Mouse (Mus musculus) ovary, postnatal 36 days (tissue): ENCODE results near the gene Olfr282.

ENCODE experiments used
- DNase-seq: peaks from one replicate; pipeline ENCODE4 v3.0.0; 2022; ENCODE audit warnings: low spot score, mixed read lengths

The Olfr282 gene

DNA sequence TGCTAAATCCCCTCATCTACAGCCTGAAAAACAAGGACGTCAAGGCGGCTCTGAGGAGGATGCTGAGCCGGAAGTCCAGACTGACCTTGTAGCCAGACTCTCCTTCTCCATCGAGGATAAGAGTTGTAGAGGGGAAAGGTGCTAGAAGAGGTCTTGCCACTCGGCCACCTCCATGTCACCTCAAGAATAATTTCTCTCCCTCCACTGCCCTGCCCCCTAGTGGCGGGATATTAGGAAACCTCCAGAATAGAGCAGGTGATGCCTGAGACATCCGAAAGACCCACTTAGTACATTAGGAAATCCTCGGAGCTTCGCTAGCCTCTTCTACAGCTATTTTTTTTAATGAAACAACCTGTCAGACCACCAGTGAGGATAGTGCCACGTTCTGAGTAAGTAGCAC is 44.4 kb downstream of the Olfr282 start:
- peak; percentile 37 for DNase-seq

DNA sequence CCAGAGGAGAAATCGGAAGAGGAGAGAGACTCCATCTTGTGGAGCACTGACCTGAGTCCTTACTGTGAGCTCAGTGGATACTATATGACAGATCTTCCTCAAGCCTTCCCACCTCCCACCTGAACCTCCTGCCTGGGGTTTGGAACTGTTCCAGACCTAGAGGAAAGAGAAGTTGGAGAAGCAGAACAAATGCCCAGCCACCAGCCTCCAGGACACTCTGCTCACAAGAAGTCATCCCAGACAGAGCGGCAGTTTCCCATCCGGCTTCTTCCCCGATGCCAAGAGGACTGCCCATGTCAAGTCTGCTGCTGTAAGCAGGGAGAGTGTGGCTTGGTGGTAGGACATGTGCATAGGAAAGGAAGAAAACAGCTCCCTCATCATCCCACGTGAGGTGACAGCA is 45.3 kb downstream of the Olfr282 start:
- no peak for DNase-seq

DNA sequence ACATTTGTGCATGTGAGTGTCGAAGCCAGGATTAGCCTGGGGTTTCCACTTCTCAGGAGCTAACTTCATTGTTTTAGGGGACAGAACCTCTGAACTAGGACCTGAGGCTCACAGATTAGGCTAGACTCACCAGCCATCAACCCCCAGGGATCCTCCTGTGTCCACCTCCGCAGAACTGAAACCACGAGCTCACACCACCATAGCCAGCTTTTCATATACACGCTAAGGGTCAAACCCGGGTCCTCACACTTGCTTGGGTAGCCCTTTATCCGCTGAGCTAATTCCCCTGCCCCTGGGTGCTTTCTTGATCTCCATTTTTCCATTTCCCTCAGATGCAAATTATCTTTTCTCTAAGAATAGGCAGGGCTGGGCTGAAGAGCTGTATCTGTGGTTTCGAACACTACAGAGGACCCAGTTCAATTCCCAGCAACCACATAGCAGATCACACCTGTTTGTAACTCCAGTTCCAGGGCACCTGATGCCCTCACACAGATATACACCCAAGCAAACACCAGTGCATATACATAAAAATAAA is 48.6 kb downstream of the Olfr282 start:
- DNase-seq = no peak

DNA sequence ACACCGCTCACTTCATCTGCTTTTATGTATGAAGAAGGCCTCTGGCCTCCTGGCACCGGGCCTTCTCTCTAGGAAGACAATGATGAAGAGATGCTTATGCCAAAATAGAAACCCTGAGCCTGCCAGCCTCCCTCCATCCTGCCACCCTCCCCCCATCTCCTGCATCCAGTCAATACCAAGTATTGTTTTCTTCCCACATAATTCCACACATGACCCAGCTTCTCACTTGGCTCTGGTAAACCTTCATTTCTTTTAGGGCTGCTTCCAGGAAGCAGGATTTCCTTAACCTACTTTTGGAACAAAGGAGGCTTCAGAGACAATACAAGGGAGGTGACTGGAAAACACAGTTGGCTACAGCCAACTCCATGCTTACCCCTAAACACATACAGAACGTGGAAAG is 51.7 kb downstream of the Olfr282 start, which contains the start of gene Lalba:
TSS of gene Lalba (minus strand) at position 21 of the 400 bp plus-strand sequence.
- DNase-seq = no peak

DNA sequence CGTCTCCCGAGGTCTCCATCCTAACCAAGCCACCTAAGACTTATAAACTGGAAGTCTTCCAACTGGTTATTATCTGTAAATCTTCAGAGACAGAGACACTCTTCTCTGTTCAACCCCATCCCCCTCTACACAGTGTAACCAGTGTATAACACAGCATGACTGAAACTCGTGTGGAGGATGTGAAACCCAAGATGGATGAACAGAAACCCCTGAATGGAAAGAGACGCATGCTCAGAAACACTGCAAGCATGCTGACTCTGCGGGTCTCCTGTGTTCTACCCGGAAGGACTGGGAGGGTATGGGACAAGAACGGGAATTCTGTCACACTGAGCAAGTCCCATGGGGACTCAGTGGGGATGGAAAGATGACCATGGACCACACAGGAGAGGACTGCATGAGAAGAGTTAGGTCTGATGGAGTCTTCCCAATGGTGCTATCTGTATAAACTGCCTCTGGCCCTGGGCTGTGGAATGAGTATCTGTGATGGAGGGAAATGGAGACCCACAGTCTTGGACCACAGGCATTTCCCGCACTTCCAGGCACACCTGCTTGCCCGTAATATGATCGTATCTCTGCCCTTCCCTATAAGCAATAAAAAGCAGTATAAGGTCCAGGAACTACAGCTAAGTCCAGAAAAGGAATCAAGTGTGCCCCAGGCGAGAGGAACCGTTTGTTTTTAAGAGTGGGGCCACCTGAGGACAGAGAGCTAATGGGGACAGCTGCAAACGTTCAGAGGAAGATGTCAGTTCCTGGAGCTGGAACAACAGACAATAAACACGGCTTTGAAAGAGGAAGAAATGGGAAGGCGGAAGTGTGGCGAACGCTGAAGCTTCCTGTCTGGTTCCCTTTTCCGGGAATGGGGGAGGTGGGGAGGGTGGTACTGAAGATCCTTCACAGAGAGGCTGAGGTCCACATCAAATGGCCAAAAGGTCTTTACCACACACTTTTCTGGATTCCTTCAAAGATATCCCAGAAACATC is 53.2 kb downstream of the Olfr282 start:
- no peak for DNase-seq

DNA sequence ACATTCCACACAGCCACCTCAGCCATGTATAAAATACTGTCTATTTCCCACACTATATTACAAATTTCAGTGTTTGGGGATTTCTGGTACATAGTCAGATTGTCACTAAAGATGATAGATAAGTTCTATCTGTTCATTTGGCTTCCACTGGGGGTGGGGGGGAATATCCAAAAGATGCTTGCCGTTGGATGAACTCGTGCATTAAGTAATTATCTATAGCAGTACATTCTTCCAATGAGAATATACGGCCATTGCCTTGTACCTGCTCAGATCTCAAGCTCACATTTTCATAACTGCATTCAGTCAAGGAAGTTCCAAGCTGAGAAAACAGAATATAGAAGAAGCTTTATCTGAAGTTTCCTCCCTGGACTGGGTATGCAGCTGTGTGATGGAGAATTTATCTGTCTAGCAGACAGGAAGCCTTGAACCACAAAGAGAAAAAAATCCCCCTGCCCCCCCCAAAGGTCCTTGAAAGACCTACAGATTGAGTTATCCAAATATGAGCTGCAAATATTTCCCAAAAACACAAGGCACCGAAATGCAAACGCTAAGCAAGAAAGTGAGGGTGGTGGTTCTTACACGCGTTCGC is 55.5 kb downstream of the Olfr282 start:
- no peak for DNase-seq
